In genomic region chr17:25626196-25627043, GRCm38 (mm10) we compare ENCODE assay signal across 12 mouse cellular contexts. TPM values are rescaled to one million over a fixed set of nuclear protein-coding genes. Genes with fewer than 3 reads are reported as not detected.
DNase-seq lines count a peak whose midpoint lies in the region; ATAC-seq and TF ChIP-seq lines count a peak whose summit lies in the region.
"Had no signal": no experiment of that assay in that cellular context is flagged by ENCODE, and none has a peak within 500 bp of the region (broad histone marks: within the 10 kb centered on the region; RNA-seq: fewer than 3 reads in every experiment).

No protein-coding gene starts in this region.

- no peak for TF ChIP-seq CTCF in layer of hippocampus, adult 2 months (conservative IDR thresholded peaks at IDR 0.05)
- TF ChIP-seq CTCF in forebrain, postnatal 0 days (IDR thresholded peaks at IDR 0.05; ENCODE audit: low read depth): no peak
- TF ChIP-seq CTCF in lung, adult 2 months (IDR thresholded peaks at IDR 0.05; ENCODE audit: insufficient read depth, low read length): no peak

- no peak for DNase-seq in heart, postnatal 36 days
- DNase-seq in layer of hippocampus, adult 2 months (ENCODE audit: low spot score in 2 of 2): no peak
- no peak for DNase-seq in layer of hippocampus, adult 9-11 months
- peak; percentile 33 for DNase-seq in embryonic facial prominence, embryonic 11.5 days (ENCODE audit: low spot score)
- DNase-seq in forebrain, postnatal 0 days: no peak
- no peak for DNase-seq in cerebellum, adult 11-12 months
- DNase-seq in lung, adult 2 months: no peak
- DNase-seq: left cerebral cortex, postnatal 4 days; liver, postnatal 0 days had no signal

- peaks cover 8% of the 10 kb centered on the region; the same call in 1 of the 2 replicates for H3K36me3 ChIP-seq in heart, embryonic 13.5 days
- no peaks in the 10 kb centered on the region for H3K36me3 ChIP-seq in embryonic facial prominence, embryonic 11.5 days (replicated peaks; ENCODE audit: control insufficient read depth, insufficient read depth, low read depth, low read length)
- no peaks in the 10 kb centered on the region for H3K36me3 ChIP-seq in forebrain, postnatal 0 days (ENCODE audit: insufficient read depth)

- no peak for ATAC-seq in heart, embryonic 13.5 days (ENCODE audit: extremely low read depth, insufficient number of reproducible peaks, low FRiP score, low TSS enrichment)
- no peak for ATAC-seq in embryonic facial prominence, embryonic 11.5 days (replicated peaks; ENCODE audit: insufficient number of reproducible peaks, low FRiP score, low TSS enrichment, low read depth)
- peak; percentile 52; the same call in 1 of the 2 replicates for ATAC-seq in forebrain, postnatal 0 days
- ATAC-seq: liver, postnatal 0 days had no signal

- peak overlapping the region; percentile 46 for H3K27ac ChIP-seq in heart, embryonic 13.5 days (replicated peaks)
- H3K27ac ChIP-seq in layer of hippocampus, adult 2 months: peak overlapping the region; percentile 89
- no peak overlapping the region for H3K27ac ChIP-seq in embryonic facial prominence, embryonic 11.5 days (replicated peaks; ENCODE audit: low read depth, low read length)
- peak overlapping the region; percentile 57 for H3K27ac ChIP-seq in forebrain, postnatal 0 days (ENCODE audit: low read depth, low read length)
- H3K27ac ChIP-seq: embryonic facial prominence, embryonic 13.5 days had no signal

- 36% methylated on average over 20 of the region's 20 CpGs for WGBS in heart, embryonic 13.5 days
- WGBS in embryonic facial prominence, embryonic 11.5 days: 47% methylated on average over 20 of the region's 20 CpGs
- WGBS in forebrain, postnatal 0 days: 46% methylated on average over 20 of the region's 20 CpGs
- WGBS in lung, adult 2 months: 70% methylated on average over 20 of the region's 20 CpGs

- H3K9me3 ChIP-seq in heart, embryonic 13.5 days: no peaks in the 10 kb centered on the region
- no peaks in the 10 kb centered on the region for H3K9me3 ChIP-seq in embryonic facial prominence, embryonic 11.5 days (replicated peaks; ENCODE audit: control insufficient read depth, low read length)
- no peaks in the 10 kb centered on the region for H3K9me3 ChIP-seq in forebrain, postnatal 0 days (ENCODE audit: low read length)
- H3K9me3 ChIP-seq: embryonic facial prominence, embryonic 13.5 days had no signal

- H3K9ac ChIP-seq in heart, embryonic 13.5 days: 0 out of 2 replicates have a peak overlapping the region, but pooled peaks have one; percentile 51
- no peak overlapping the region for H3K9ac ChIP-seq in embryonic facial prominence, embryonic 11.5 days (replicated peaks; ENCODE audit: low read length)
- H3K9ac ChIP-seq in forebrain, postnatal 0 days: no peak overlapping the region
- H3K9ac ChIP-seq: embryonic facial prominence, embryonic 13.5 days; liver, postnatal 0 days had no signal

- H3K4me2 ChIP-seq in heart, embryonic 13.5 days: peak overlapping the region; percentile 20
- no peak overlapping the region for H3K4me2 ChIP-seq in embryonic facial prominence, embryonic 11.5 days (ENCODE audit: low read depth, low read length)
- H3K4me2 ChIP-seq in forebrain, postnatal 0 days (ENCODE audit: low read depth): no peak overlapping the region
- H3K4me2 ChIP-seq: embryonic facial prominence, embryonic 13.5 days had no signal

- intact Hi-C loops in heart, postnatal 36 days (cut with DNase I): no loop called here

- no peaks in the 10 kb centered on the region for H3K27me3 ChIP-seq in heart, embryonic 13.5 days (replicated peaks)
- H3K27me3 ChIP-seq in embryonic facial prominence, embryonic 11.5 days (ENCODE audit: control insufficient read depth, insufficient read depth, low read length): no peaks in the 10 kb centered on the region
- H3K27me3 ChIP-seq in forebrain, postnatal 0 days (ENCODE audit: insufficient read depth, low read length): no peaks in the 10 kb centered on the region
- H3K27me3 ChIP-seq: embryonic facial prominence, embryonic 13.5 days had no signal

- H3K4me1 ChIP-seq in heart, embryonic 13.5 days: peaks cover 29% of the 10 kb centered on the region
- peaks cover 10% of the 10 kb centered on the region; the same call in 1 of the 2 replicates for H3K4me1 ChIP-seq in embryonic facial prominence, embryonic 11.5 days (ENCODE audit: control insufficient read depth, insufficient read depth, low read length)
- H3K4me1 ChIP-seq in forebrain, postnatal 0 days (ENCODE audit: insufficient read depth): no peaks in the 10 kb centered on the region; the same call in 1 of the 2 replicates
- H3K4me1 ChIP-seq in lung, adult 2 months (ENCODE audit: control insufficient read depth, insufficient read depth, low read length): no peaks in the 10 kb centered on the region

- TF ChIP-seq POLR2A in lung, adult 2 months (IDR thresholded peaks at IDR 0.05; ENCODE audit: borderline replicate concordance, extremely low read depth, low read depth, low read length): no peak

- no peak overlapping the region for H3K4me3 ChIP-seq in heart, embryonic 13.5 days
- no peak overlapping the region for H3K4me3 ChIP-seq in layer of hippocampus, adult 2 months
- no peak overlapping the region for H3K4me3 ChIP-seq in embryonic facial prominence, embryonic 11.5 days (ENCODE audit: low read depth, low read length)
- H3K4me3 ChIP-seq in forebrain, postnatal 0 days (ENCODE audit: low read depth, low read length): no peak overlapping the region
- H3K4me3 ChIP-seq in lung, adult 2 months (replicated peaks; ENCODE audit: extremely low read depth, low read depth, low read length): no peak overlapping the region
- H3K4me3 ChIP-seq: embryonic facial prominence, embryonic 13.5 days had no signal

RNA-seq across cellular contexts. Expression of gene Lmf1, which starts 47.5 kb away (rescaled TPM):
- polyA plus RNA-seq in heart, embryonic 13.5 days (2015; fragmentation: Nextera tagmentation; extraction: Ambion mirVana): 30.2 and 35.7 TPM in 2 replicates
- total RNA-seq in heart, postnatal 36 days (2021): 10 to 100 TPM; 27.4 to 33.8 TPM
- total RNA-seq in layer of hippocampus, adult 2 months (2021): 10 to 100 TPM; 25.5 to 31.2 TPM
- polyA plus RNA-seq in embryonic facial prominence, embryonic 11.5 days (2014; fragmentation: Nextera tagmentation; extraction: Ambion mirVana): 24.9 and 25.7 TPM in 2 replicates
- total RNA-seq in forebrain, postnatal 0 days (2014; rRNA removed): 21.5 and 28.1 TPM in 2 replicates
- 13.9 and 17.8 TPM in 2 replicates for polyA plus RNA-seq in forebrain, postnatal 0 days (2015; fragmentation: Nextera tagmentation; extraction: Ambion mirVana)
- polyA plus RNA-seq in lung, adult 2 months (2012; rRNA removed): 15.8 and 22.4 TPM in 2 replicates

RNA-seq across cellular contexts. Expression of gene Sox8, which starts 55.9 kb away (rescaled TPM):
- 0.53 and 1.5 TPM in 2 replicates for polyA plus RNA-seq in heart, embryonic 13.5 days (2015; fragmentation: Nextera tagmentation; extraction: Ambion mirVana)
- total RNA-seq in heart, postnatal 36 days (2021): under 1 TPM; 0.33 to 0.49 TPM
- total RNA-seq in layer of hippocampus, adult 2 months (2021): 10 to 100 TPM; 47.7 to 55.7 TPM
- 6.2 and 9.5 TPM in 2 replicates for polyA plus RNA-seq in embryonic facial prominence, embryonic 11.5 days (2014; fragmentation: Nextera tagmentation; extraction: Ambion mirVana)
- total RNA-seq in forebrain, postnatal 0 days (2014; rRNA removed): 26.6 and 27.4 TPM in 2 replicates
- 20.8 and 22.6 TPM in 2 replicates for polyA plus RNA-seq in forebrain, postnatal 0 days (2015; fragmentation: Nextera tagmentation; extraction: Ambion mirVana)
- 0.49 and 0.62 TPM in 2 replicates for polyA plus RNA-seq in lung, adult 2 months (2012; rRNA removed)
- total RNA-seq: hematopoietic stem cell, adult 5-6 weeks had no signal
- polyA plus RNA-seq: liver, postnatal 0 days had no signal
